Comparison of ENCODE assay signal across 30 mouse cellular contexts in the genomic region with DNA sequence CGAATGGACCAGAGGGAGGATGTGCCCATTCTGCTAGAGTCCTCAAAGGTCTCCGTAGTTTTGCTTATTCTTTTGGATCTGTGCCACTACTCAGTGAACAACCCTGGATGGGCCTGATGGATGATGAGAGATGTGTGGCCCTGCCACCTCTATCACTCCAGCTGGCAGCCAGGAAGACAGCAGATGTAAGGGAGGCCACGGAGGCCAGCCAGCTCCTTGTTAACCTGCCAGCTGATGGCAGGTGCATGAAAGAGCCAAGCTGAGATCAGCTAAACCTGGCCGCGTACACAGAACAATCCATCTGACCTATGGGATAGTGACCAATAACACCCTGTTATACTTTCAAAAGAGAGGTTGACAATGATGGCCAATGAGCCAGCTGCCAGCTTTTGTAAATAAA.
DNase-seq lines count a peak whose midpoint lies in the region; ATAC-seq and TF ChIP-seq lines count a peak whose summit lies in the region.
"Had no signal": no experiment of that assay in that cellular context is flagged by ENCODE, and none has a peak within 500 bp of the region (broad histone marks: within the 10 kb centered on the region; RNA-seq: fewer than 3 reads in every experiment).

No protein-coding gene starts in this region.

- no peak overlapping the region for H3K4me3 ChIP-seq in forebrain, embryonic 10.5 days
- no peak overlapping the region for H3K4me3 ChIP-seq in forebrain, embryonic 14.5 days (ENCODE audit: low read depth, low read length)
- no peak overlapping the region for H3K4me3 ChIP-seq in hindbrain, postnatal 0 days (ENCODE audit: low read length)
- H3K4me3 ChIP-seq in hindbrain, embryonic 12.5 days = no peak overlapping the region
- H3K4me3 ChIP-seq: embryonic facial prominence, embryonic 10.5 days; embryonic facial prominence, embryonic 15.5 days; forebrain, embryonic 13.5 days; heart, embryonic 12.5 days; limb, embryonic 13.5 days; liver, embryonic 13.5 days; megakaryocyte, embryonic 14.5 days; midbrain, embryonic 12.5 days had no signal

- no peak for ATAC-seq in forebrain, embryonic 14.5 days
- ATAC-seq in hindbrain, postnatal 0 days = peak; percentile 72
- ATAC-seq in hindbrain, embryonic 12.5 days (ENCODE audit: low FRiP score) = no peak
- ATAC-seq: forebrain, embryonic 13.5 days; intestine, embryonic 16.5 days; lung, postnatal 0 days; Patski had no signal

- H3K9ac ChIP-seq in forebrain, embryonic 14.5 days (ENCODE audit: low read length) = no peak overlapping the region
- no peak overlapping the region for H3K9ac ChIP-seq in hindbrain, postnatal 0 days (replicated peaks; ENCODE audit: low read length)
- no peak overlapping the region for H3K9ac ChIP-seq in hindbrain, embryonic 12.5 days
- H3K9ac ChIP-seq: embryonic facial prominence, embryonic 15.5 days; forebrain, embryonic 13.5 days; heart, embryonic 12.5 days; limb, embryonic 13.5 days; liver, embryonic 13.5 days; midbrain, embryonic 12.5 days had no signal

- no peak overlapping the region for H3K4me2 ChIP-seq in forebrain, embryonic 14.5 days (ENCODE audit: low read length)
- no peak overlapping the region for H3K4me2 ChIP-seq in hindbrain, postnatal 0 days (ENCODE audit: low read depth, low read length)
- no peak overlapping the region for H3K4me2 ChIP-seq in hindbrain, embryonic 12.5 days (replicated peaks)
- H3K4me2 ChIP-seq: embryonic facial prominence, embryonic 15.5 days; forebrain, embryonic 13.5 days; heart, embryonic 12.5 days; limb, embryonic 13.5 days; liver, embryonic 13.5 days; midbrain, embryonic 12.5 days had no signal

- H3K9me3 ChIP-seq in forebrain, embryonic 10.5 days = no peaks in the 10 kb centered on the region
- H3K9me3 ChIP-seq in forebrain, embryonic 14.5 days (replicated peaks; ENCODE audit: control insufficient read depth, low read length) = no peaks in the 10 kb centered on the region
- H3K9me3 ChIP-seq in hindbrain, postnatal 0 days (ENCODE audit: low read length) = no peaks in the 10 kb centered on the region
- H3K9me3 ChIP-seq in hindbrain, embryonic 12.5 days (replicated peaks) = 0 out of 2 replicates have a peak, but pooled peaks cover 2% of the 10 kb centered on the region
- H3K9me3 ChIP-seq: embryonic facial prominence, embryonic 10.5 days; embryonic facial prominence, embryonic 15.5 days; forebrain, embryonic 13.5 days; limb, embryonic 13.5 days; megakaryocyte, embryonic 14.5 days; midbrain, embryonic 12.5 days had no signal

- H3K27me3 ChIP-seq in forebrain, embryonic 10.5 days (ENCODE audit: poor library complexity, severe bottlenecking) = no peaks in the 10 kb centered on the region
- H3K27me3 ChIP-seq in forebrain, embryonic 14.5 days (replicated peaks; ENCODE audit: control insufficient read depth, insufficient read depth, low read length) = no peaks in the 10 kb centered on the region
- no peaks in the 10 kb centered on the region for H3K27me3 ChIP-seq in hindbrain, postnatal 0 days (ENCODE audit: insufficient read depth, low read length)
- no peaks in the 10 kb centered on the region for H3K27me3 ChIP-seq in hindbrain, embryonic 12.5 days
- H3K27me3 ChIP-seq: embryonic facial prominence, embryonic 15.5 days; forebrain, embryonic 13.5 days; heart, embryonic 12.5 days; liver, embryonic 13.5 days; megakaryocyte, embryonic 14.5 days; midbrain, embryonic 12.5 days had no signal

- no peaks in the 10 kb centered on the region for H3K36me3 ChIP-seq in forebrain, embryonic 10.5 days (replicated peaks)
- H3K36me3 ChIP-seq in forebrain, embryonic 14.5 days (ENCODE audit: control insufficient read depth, insufficient read depth, low read length) = no peaks in the 10 kb centered on the region
- H3K36me3 ChIP-seq in hindbrain, postnatal 0 days (ENCODE audit: insufficient read depth, low read length) = no peaks in the 10 kb centered on the region
- H3K36me3 ChIP-seq in hindbrain, embryonic 12.5 days = no peaks in the 10 kb centered on the region
- H3K36me3 ChIP-seq: embryonic facial prominence, embryonic 10.5 days; embryonic facial prominence, embryonic 15.5 days; heart, embryonic 12.5 days; limb, embryonic 13.5 days; liver, embryonic 13.5 days; midbrain, embryonic 12.5 days had no signal

- TF ChIP-seq CTCF in hindbrain, postnatal 0 days (IDR thresholded peaks at IDR 0.05; ENCODE audit: low read depth) = no peak

- H3K27ac ChIP-seq in forebrain, embryonic 10.5 days = no peak overlapping the region
- no peak overlapping the region for H3K27ac ChIP-seq in forebrain, embryonic 14.5 days (ENCODE audit: low read depth, low read length)
- no peak overlapping the region for H3K27ac ChIP-seq in hindbrain, postnatal 0 days
- no peak overlapping the region for H3K27ac ChIP-seq in hindbrain, embryonic 12.5 days
- H3K27ac ChIP-seq: embryonic facial prominence, embryonic 10.5 days; embryonic facial prominence, embryonic 15.5 days; forebrain, embryonic 13.5 days; limb, embryonic 13.5 days; liver, embryonic 13.5 days; midbrain, embryonic 12.5 days had no signal

- peak; percentile 10 for DNase-seq in forebrain, embryonic 10.5 days (ENCODE audit: extremely low spot score, low spot score)
- DNase-seq in forebrain, embryonic 14.5 days (ENCODE audit: low spot score) = no peak
- DNase-seq in hindbrain, postnatal 0 days (ENCODE audit: low spot score) = peak; percentile 46
- DNase-seq in cerebellum, adult 9-10 months = peak; percentile 4
- DNase-seq in cerebellum, postnatal 14 days = peak; percentile 66 to 71
- DNase-seq in kidney, adult 11 months = no peak
- DNase-seq: adrenal gland, postnatal 10 days; gastrocnemius, postnatal 25 days; heart, adult 18-20 months; heart, postnatal 4 days; kidney, adult 9 months; kidney, postnatal 14 days; layer of hippocampus, adult 9-11 months; liver, embryonic 13.5 days; lung, adult 18-20 months; lung, postnatal 4 days; retina, postnatal 1 day; right cerebral cortex, postnatal 14 days; thymus, postnatal 4 days had no signal

- no peaks in the 10 kb centered on the region for H3K4me1 ChIP-seq in forebrain, embryonic 10.5 days
- no peaks in the 10 kb centered on the region for H3K4me1 ChIP-seq in forebrain, embryonic 14.5 days (ENCODE audit: control insufficient read depth, insufficient read depth, low read length)
- H3K4me1 ChIP-seq in hindbrain, postnatal 0 days (ENCODE audit: insufficient read depth, low read length) = no peaks in the 10 kb centered on the region
- no peaks in the 10 kb centered on the region for H3K4me1 ChIP-seq in hindbrain, embryonic 12.5 days
- H3K4me1 ChIP-seq: embryonic facial prominence, embryonic 10.5 days; embryonic facial prominence, embryonic 15.5 days; forebrain, embryonic 13.5 days; heart, embryonic 12.5 days; limb, embryonic 13.5 days; liver, embryonic 13.5 days; megakaryocyte, embryonic 14.5 days; midbrain, embryonic 12.5 days had no signal

- 94% methylated on average over 5 of the region's 5 CpGs for WGBS in forebrain, embryonic 10.5 days
- 78% methylated on average over 5 of the region's 5 CpGs for WGBS in forebrain, embryonic 14.5 days
- WGBS in hindbrain, postnatal 0 days = 49% methylated on average over 5 of the region's 5 CpGs
- WGBS in hindbrain, embryonic 12.5 days = 90% methylated on average over 5 of the region's 5 CpGs

Comparison
In these comparisons a context has a peak if more than half of its experiments do, and no peak if none do; other contexts are left out.
1. DNase-seq: peak in forebrain, embryonic 10.5 days (single experiment), hindbrain, postnatal 0 days (single experiment), cerebellum, adult 9-10 months (single experiment) and cerebellum, postnatal 14 days (2 of 2); none in forebrain, embryonic 14.5 days (single experiment) and kidney, adult 11 months (single experiment).